In the genomic region with DNA sequence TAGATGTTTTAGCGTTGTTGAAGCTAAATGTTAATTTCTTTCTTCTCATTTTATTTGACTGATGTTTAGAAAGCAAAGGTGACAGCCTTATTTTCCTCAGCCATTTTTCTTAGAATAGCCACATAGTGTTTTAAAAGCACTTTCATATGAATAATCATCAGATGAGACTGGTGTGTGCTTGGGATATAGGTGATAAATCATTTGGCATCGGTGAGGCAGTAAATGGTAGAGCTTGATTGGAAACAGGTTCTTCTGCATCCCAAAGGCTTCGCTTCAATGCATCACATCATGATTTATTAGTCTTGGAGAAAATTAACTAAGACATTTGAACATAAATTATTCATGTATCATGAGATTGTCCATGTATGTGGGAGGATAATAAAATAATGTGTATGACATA, we compare ENCODE assay signal across 27 mouse cellular contexts.
"Had no signal": no experiment of that assay in that cellular context is flagged by ENCODE, and none has a peak within 500 bp of the region (broad histone marks: within the 10 kb centered on the region; RNA-seq: fewer than 3 reads in every experiment).

No protein-coding gene starts in this region.

- H3K9ac ChIP-seq: heart, embryonic 13.5 days; heart, embryonic 15.5 days; hindbrain, embryonic 14.5 days; intestine, embryonic 15.5 days; kidney, embryonic 15.5 days; limb, embryonic 13.5 days; limb, embryonic 15.5 days; liver, embryonic 12.5 days had no signal

- ATAC-seq: forebrain, embryonic 16.5 days; hindbrain, postnatal 0 days; inflammation-experienced regulatory T-cells, adult 6 months; intestine, embryonic 15.5 days; intestine, postnatal 0 days; liver, embryonic 12.5 days had no signal

- DNase-seq: gastrocnemius, adult 2 months; gastrocnemius, postnatal 14 days; gastrocnemius, postnatal 36 days; heart, adult 11 months; heart, adult 2 months; heart, postnatal 14 days; heart, postnatal 36 days; kidney, adult 2 months; kidney, adult 9 months; kidney, postnatal 14 days; kidney, postnatal 36 days; layer of hippocampus, adult 9-11 months; layer of hippocampus, postnatal 36 days; left cerebral cortex, postnatal 4 days had no signal

- H3K36me3 ChIP-seq: heart, embryonic 13.5 days; heart, embryonic 15.5 days; intestine, embryonic 15.5 days; kidney, embryonic 15.5 days; limb, embryonic 13.5 days; limb, embryonic 15.5 days; liver, embryonic 12.5 days had no signal

- H3K27me3 ChIP-seq: heart, embryonic 13.5 days; heart, embryonic 15.5 days; intestine, embryonic 15.5 days; kidney, embryonic 15.5 days; limb, embryonic 13.5 days; limb, embryonic 15.5 days; liver, embryonic 12.5 days had no signal

- H3K4me1 ChIP-seq: heart, embryonic 15.5 days; intestine, embryonic 15.5 days; kidney, embryonic 15.5 days; limb, embryonic 13.5 days; limb, embryonic 15.5 days; liver, embryonic 12.5 days had no signal

- H3K4me3 ChIP-seq: gastrocnemius, adult 2 months; heart, adult 2 months; heart, embryonic 13.5 days; heart, embryonic 15.5 days; intestine, embryonic 15.5 days; kidney, embryonic 15.5 days; limb, embryonic 13.5 days; limb, embryonic 15.5 days; liver, embryonic 12.5 days had no signal

- H3K27ac ChIP-seq: gastrocnemius, adult 2 months; heart, adult 2 months; hindbrain, embryonic 14.5 days; hindbrain, postnatal 0 days; intestine, embryonic 15.5 days; kidney, embryonic 15.5 days; kidney, postnatal 0 days; limb, embryonic 13.5 days; limb, embryonic 15.5 days; liver, embryonic 12.5 days had no signal

- H3K4me2 ChIP-seq: hindbrain, embryonic 14.5 days; intestine, embryonic 15.5 days; kidney, embryonic 15.5 days; limb, embryonic 13.5 days; limb, embryonic 15.5 days; liver, embryonic 12.5 days had no signal

- H3K9me3 ChIP-seq: heart, embryonic 13.5 days; heart, embryonic 15.5 days; intestine, embryonic 15.5 days; kidney, embryonic 15.5 days; limb, embryonic 13.5 days; limb, embryonic 15.5 days; liver, embryonic 12.5 days had no signal
